Comparison of ENCODE assay signal across 8 mouse cellular contexts in the genomic region with DNA sequence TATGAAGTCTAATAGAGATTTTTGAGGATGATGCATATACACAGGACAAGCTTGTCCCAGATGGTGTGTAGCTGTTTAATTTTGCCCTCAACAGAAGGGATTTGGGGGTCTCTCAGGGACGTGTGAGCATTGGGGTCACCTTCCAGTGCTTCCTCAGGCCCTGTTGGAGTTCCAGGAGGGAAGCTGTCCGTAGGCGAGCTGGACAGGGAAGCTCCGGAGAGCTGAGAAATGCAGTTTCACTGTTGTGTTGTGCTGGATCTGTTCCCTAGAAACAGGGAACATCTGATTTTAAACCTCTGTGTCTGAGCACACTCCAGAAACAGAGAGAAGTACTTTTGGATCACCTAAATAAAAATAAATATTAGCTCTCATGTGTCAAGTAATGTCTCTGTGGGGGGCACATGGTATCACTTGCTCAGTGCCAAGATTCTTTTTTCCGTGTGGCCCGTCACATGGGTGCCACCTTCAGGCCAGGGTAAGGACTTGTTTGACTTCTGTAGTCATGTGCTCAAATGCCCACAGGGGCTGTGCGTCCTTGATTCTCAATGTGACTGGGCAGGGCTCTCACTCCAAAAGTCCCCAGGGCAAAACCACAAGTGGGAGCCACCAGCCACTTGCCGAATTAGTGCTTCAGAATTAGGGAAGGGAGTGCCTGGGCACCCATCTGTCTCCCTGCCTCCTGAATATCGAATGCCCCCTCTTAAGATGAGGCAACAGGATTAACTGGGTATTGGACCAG. TPM values are rescaled to one million over a fixed set of nuclear protein-coding genes. Genes with fewer than 3 reads are reported as not detected.
DNase-seq lines count a peak whose midpoint lies in the region; ATAC-seq and TF ChIP-seq lines count a peak whose summit lies in the region.

No protein-coding gene starts in this region.

- peaks cover 6% of the 10 kb centered on the region for H3K4me1 ChIP-seq in cortical plate, adult 2 months (ENCODE audit: control insufficient read depth, insufficient read depth, low read length)
- H3K4me1 ChIP-seq in intestine, embryonic 16.5 days (ENCODE audit: control insufficient read depth, insufficient read depth, low read length) = peaks cover 16% of the 10 kb centered on the region; the same call in 1 of the 2 replicates
- peaks cover 22% of the 10 kb centered on the region for H3K4me1 ChIP-seq in stomach, embryonic 16.5 days (ENCODE audit: control insufficient read depth, insufficient read depth, low read length)

- TF ChIP-seq POLR2A in cortical plate, adult 2 months (IDR thresholded peaks at IDR 0.05; ENCODE audit: extremely low read depth, insufficient read depth, low read length) = no peak

- peak overlapping the region; percentile 32; the same call in 1 of the 2 replicates for H3K27ac ChIP-seq in cortical plate, adult 2 months (ENCODE audit: insufficient read depth, low read length)
- H3K27ac ChIP-seq in intestine, embryonic 16.5 days (ENCODE audit: low read length) = peak overlapping the region; percentile 3; the same call in 1 of the 2 replicates
- peak overlapping the region; percentile 7; the same call in 1 of the 2 replicates for H3K27ac ChIP-seq in stomach, embryonic 16.5 days (ENCODE audit: low read length)

- TF ChIP-seq CTCF in cortical plate, adult 2 months (IDR thresholded peaks at IDR 0.05; ENCODE audit: extremely low read depth, insufficient read depth, low read length) = no peak

- 58% methylated on average over 9 of the region's 9 CpGs for WGBS in intestine, embryonic 16.5 days
- 55% methylated on average over 9 of the region's 9 CpGs for WGBS in stomach, embryonic 16.5 days

- no peak overlapping the region for H3K4me2 ChIP-seq in intestine, embryonic 16.5 days (ENCODE audit: low read depth, low read length)
- H3K4me2 ChIP-seq in stomach, embryonic 16.5 days (ENCODE audit: low read depth, low read length) = no peak overlapping the region

- no peaks in the 10 kb centered on the region for H3K9me3 ChIP-seq in intestine, embryonic 16.5 days (ENCODE audit: control insufficient read depth, low read length)
- H3K9me3 ChIP-seq in stomach, embryonic 16.5 days (replicated peaks; ENCODE audit: control insufficient read depth, low read length) = no peaks in the 10 kb centered on the region

- no peak overlapping the region for H3K4me3 ChIP-seq in cortical plate, adult 2 months (ENCODE audit: insufficient read depth, low read length)
- H3K4me3 ChIP-seq in intestine, embryonic 16.5 days (ENCODE audit: low read length) = no peak overlapping the region
- no peak overlapping the region for H3K4me3 ChIP-seq in stomach, embryonic 16.5 days (replicated peaks; ENCODE audit: low read length)

- H3K27me3 ChIP-seq in intestine, embryonic 16.5 days (replicated peaks; ENCODE audit: control insufficient read depth, insufficient read depth, low read length) = no peaks in the 10 kb centered on the region
- H3K27me3 ChIP-seq in stomach, embryonic 16.5 days (ENCODE audit: control insufficient read depth, insufficient read depth, low read length) = no peaks in the 10 kb centered on the region

- peak; percentile 69 for DNase-seq in adrenal gland, postnatal 14 days
- DNase-seq in adrenal gland, adult 8-10 months = no peak
- peak; percentile 58 for DNase-seq in 3134 (ENCODE audit: extremely low read depth, insufficient read length, low spot score)
- no peak for DNase-seq in left cerebral cortex, adult 8-10 months (ENCODE audit: low spot score in 2 of 2)
- no peak for DNase-seq in thymus, adult 18-20 months

- no peaks in the 10 kb centered on the region for H3K36me3 ChIP-seq in intestine, embryonic 16.5 days (ENCODE audit: control insufficient read depth, insufficient read depth, low read length)
- no peaks in the 10 kb centered on the region for H3K36me3 ChIP-seq in stomach, embryonic 16.5 days (ENCODE audit: control insufficient read depth, insufficient read depth, low read length)

- ATAC-seq in intestine, embryonic 16.5 days = no peak
- no peak for ATAC-seq in stomach, embryonic 16.5 days (ENCODE audit: insufficient read depth, low FRiP score)

- no peak overlapping the region for H3K9ac ChIP-seq in intestine, embryonic 16.5 days (ENCODE audit: low read depth, low read length)
- 0 out of 2 replicates have a peak overlapping the region, but pooled peaks have one; percentile 4 for H3K9ac ChIP-seq in stomach, embryonic 16.5 days (ENCODE audit: low read length)

RNA-seq across cellular contexts. Expression of gene Adam19, which starts 7.4 kb away (rescaled TPM):
- total RNA-seq in adrenal gland, postnatal 14 days (2021) = 10.7 and 13.2 TPM in 2 replicates
- total RNA-seq in adrenal gland, adult 8-10 months (2022) = 1 to 10 TPM; 1.7 to 5.9 (median 3.8) TPM
- polyA plus RNA-seq in cortical plate, adult 2 months (2012; rRNA removed) = 9.6 and 9.9 TPM in 2 replicates
- polyA plus RNA-seq in intestine, embryonic 16.5 days (2015; fragmentation: Nextera tagmentation; extraction: Ambion mirVana) = 12.0 and 12.7 TPM in 2 replicates
- polyA plus RNA-seq in stomach, embryonic 16.5 days (2015; fragmentation: Nextera tagmentation; extraction: Ambion mirVana) = 22.0 and 22.4 TPM in 2 replicates
- total RNA-seq in left cerebral cortex, adult 8-10 months (2022) = 10 to 100 TPM; 10.6 to 13.0 (median 10.9) TPM

RNA-seq across cellular contexts. Expression of gene Gm12166, which starts 11.0 kb away (rescaled TPM):
- 0.86 and 4.1 TPM in 2 replicates for total RNA-seq in adrenal gland, postnatal 14 days (2021)
- total RNA-seq in adrenal gland, adult 8-10 months (2022) = 1 to 10 TPM; 3.3 to 5.9 (median 4.4) TPM
- polyA plus RNA-seq in cortical plate, adult 2 months (2012; rRNA removed) = 6.8 and 11.1 TPM in 2 replicates
- 5.5 and 5.8 TPM in 2 replicates for polyA plus RNA-seq in intestine, embryonic 16.5 days (2015; fragmentation: Nextera tagmentation; extraction: Ambion mirVana)
- polyA plus RNA-seq in stomach, embryonic 16.5 days (2015; fragmentation: Nextera tagmentation; extraction: Ambion mirVana) = 4.7 and 7.9 TPM in 2 replicates
- 1 to 10 TPM; 2.8 to 5.4 (median 3.2) TPM for total RNA-seq in left cerebral cortex, adult 8-10 months (2022)

Comparison
In these comparisons a context has a peak if more than half of its experiments do, and no peak if none do; other contexts are left out.
1. DNase-seq: peak in adrenal gland, postnatal 14 days (single experiment) and 3134 (single experiment); none in adrenal gland, adult 8-10 months (single experiment), left cerebral cortex, adult 8-10 months (0 of 2) and thymus, adult 18-20 months (0 of 2).
2. Peak in every context shown above with its lines, with median percentiles within 50 percentile points of each other: H3K27ac ChIP-seq.